Mouse (Mus musculus) thymus, adult 2 months (tissue): Measurements from ENCODE around the gene Meis1. TPM values are rescaled to one million over a fixed set of nuclear protein-coding genes. Genes with fewer than 3 reads are reported as not detected.
A peak's percentile ranks its signal among the peaks of the same experiment; 100 is the strongest.

ENCODE experiments used
- DNase-seq: peaks from one replicate; pipeline ENCODE4 v3.0.0; 2021
- H3K27ac ChIP-seq: fragments of 200-500 bp; 2 replicates; pipeline ENCODE4 v1.5.1; 2012; ENCODE audit warnings: low read length, control low read depth; ENCODE audit not compliant: control insufficient read depth, insufficient read depth
- H3K27me3 ChIP-seq: fragments of 200-500 bp; 2 replicates; pipeline ENCODE4 v1.6.1; 2012; ENCODE audit warnings: mild to moderate bottlenecking, low read length, moderate library complexity, mixed read lengths; ENCODE audit not compliant: control insufficient read depth, insufficient read depth
- H3K36me3 ChIP-seq: fragments of 200-500 bp; 2 replicates; pipeline ENCODE4 v1.6.1; 2012; ENCODE audit warnings: mild to moderate bottlenecking, low read length, moderate library complexity; ENCODE audit not compliant: control insufficient read depth, insufficient read depth
- H3K4me1 ChIP-seq: fragments of 200-500 bp; replicated peaks from 2 replicates; pipeline ENCODE4 v1.6.1; 2012; ENCODE audit warnings: low read length; ENCODE audit not compliant: control insufficient read depth, insufficient read depth
- H3K4me3 ChIP-seq: fragments of 200-500 bp; 2 replicates; pipeline ENCODE4 v1.5.1; 2012; ENCODE audit warnings: mild to moderate bottlenecking, low read length, control low read depth, moderate library complexity; ENCODE audit not compliant: control insufficient read depth, insufficient read depth
- CTCF ChIP-seq: fragments of 200-500 bp; IDR thresholded peaks from 2 replicates; pipeline ENCODE4 v1.5.1; 2012; ENCODE audit warnings: mild to moderate bottlenecking, control low read depth, low read length, moderate library complexity, borderline replicate concordance; ENCODE audit not compliant: control insufficient read depth, poor library complexity, insufficient read depth; ENCODE audit errors: extremely low read depth
- POLR2A ChIP-seq: fragments of 200-500 bp; IDR thresholded peaks from 2 replicates; pipeline ENCODE4 v1.6.1; 2012; ENCODE audit warnings: mild to moderate bottlenecking, low read length, control low read depth, moderate library complexity; ENCODE audit not compliant: control insufficient read depth, poor library complexity, insufficient read depth; ENCODE audit errors: extremely low read depth
- WGBS: fragments of 180-500 bp; shearing (Covaris S2); methylation state at CpG from one replicate; pipeline ENCODE4 v1.1.7; 2018; 5-methylcytosine and 5-hydroxymethylcytosine counted together
- polyA plus RNA-seq: library from polyadenylated mRNA; depleted of rRNA; stranded (reverse); fragments of >200 nt; gene quantifications from 2 replicates; pipeline ENCODE4 v1.2.3, GENCODE M21; 2012

Meis1 gene
- polyA plus RNA-seq, 1 experiment: 6.6 TPM

DNA sequence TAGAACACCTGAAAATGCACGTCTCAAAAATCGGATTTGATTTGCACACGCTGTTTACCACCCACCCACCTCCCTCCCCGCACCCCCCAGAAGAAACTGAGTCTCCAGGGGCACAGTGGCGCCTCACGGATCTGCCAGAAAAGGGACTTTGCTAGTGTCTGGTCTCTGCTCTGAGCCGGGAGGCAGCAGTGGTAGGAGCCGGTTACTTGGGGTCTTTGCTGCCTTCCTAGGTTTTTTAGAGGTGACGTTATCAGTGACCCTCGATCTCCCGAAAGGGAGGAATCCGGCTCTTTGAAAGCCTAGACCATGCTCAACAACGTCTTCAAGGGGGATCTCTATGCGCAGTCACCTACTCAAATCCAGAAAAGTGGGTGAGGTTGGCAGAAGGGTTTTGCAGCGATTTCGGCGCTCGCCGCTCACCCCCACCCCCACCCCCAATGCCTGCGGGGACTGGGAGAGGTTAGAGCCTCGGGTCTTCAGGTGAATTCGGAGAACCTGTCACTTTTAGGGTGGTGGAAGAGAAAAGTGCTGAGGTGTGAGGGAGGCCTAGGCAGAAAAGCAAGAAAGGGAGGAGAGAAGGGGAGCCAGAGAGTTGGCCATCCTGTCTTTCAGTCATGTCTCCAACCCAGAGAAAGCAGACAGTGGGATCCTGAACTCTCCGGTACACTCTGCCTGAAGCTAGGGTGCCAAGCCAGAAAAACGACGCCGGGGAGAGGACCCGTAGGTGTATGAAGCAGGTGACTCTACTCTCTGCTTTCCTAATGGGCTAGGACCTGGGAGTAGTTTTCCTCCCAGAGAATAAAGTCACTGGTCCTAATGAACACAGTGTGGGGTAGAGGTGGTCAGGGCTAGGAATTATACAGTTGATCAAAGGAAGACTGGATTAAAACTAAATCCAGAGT, 143.5 kb downstream of the Meis1 start:
- H3K27ac ChIP-seq: peak overlapping the region; percentile 34; the same call in 1 of the 2 replicates
- H3K4me3 ChIP-seq: no peak overlapping the region
- H3K27me3 ChIP-seq: peaks cover 43% of the 10 kb centered on the region
- TF ChIP-seq POLR2A: no peak
- TF ChIP-seq CTCF: no peak
- H3K36me3 ChIP-seq: no peaks in the 10 kb centered on the region
- 5% methylated on average over 27 of the region's 27 CpGs for WGBS
- no peaks in the 10 kb centered on the region for H3K4me1 ChIP-seq
- DNase-seq: no peak

DNA sequence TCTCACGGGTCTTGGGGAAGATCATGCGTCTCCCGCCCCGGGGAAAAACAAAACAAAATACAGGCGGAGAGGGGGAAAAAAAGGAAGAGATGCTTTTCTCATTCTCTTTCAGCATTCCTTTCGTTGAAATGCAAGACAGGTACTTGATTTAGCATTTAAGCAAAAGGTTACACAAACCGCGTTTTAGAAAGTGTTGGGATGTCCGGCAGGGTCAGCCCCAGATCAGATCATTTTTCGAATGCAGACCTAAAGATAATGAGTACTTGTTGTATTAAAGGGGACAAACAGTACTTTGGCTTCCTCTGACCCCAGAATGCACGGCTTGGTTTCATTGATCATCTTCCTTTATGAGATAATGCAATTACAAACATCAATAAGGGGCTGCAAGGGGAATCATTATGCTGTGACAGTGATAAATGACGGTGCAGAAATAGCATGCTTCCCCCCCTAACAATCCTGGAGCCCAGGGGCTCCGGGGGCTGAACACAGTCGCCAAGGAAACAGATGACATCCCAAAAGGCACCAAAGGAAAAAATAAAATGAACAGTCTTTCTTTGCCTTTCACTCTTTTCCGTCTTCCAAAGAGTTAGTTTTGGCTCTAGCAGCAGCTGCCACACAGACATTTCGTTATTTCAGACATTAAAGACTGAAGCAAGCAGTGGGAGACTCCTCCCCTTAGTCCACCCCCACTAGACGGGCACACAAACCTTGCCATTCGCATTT, 144.3 kb downstream of the Meis1 start:
- peak overlapping the region; percentile 34; the same call in 1 of the 2 replicates for H3K27ac ChIP-seq
- TF ChIP-seq CTCF: no peak
- no peak for TF ChIP-seq POLR2A
- WGBS: 5% methylated on average over 18 of the region's 18 CpGs
- peaks cover 44% of the 10 kb centered on the region for H3K27me3 ChIP-seq
- no peak for DNase-seq
- no peaks in the 10 kb centered on the region for H3K36me3 ChIP-seq
- H3K4me3 ChIP-seq: no peak overlapping the region
- H3K4me1 ChIP-seq: no peaks in the 10 kb centered on the region

DNA sequence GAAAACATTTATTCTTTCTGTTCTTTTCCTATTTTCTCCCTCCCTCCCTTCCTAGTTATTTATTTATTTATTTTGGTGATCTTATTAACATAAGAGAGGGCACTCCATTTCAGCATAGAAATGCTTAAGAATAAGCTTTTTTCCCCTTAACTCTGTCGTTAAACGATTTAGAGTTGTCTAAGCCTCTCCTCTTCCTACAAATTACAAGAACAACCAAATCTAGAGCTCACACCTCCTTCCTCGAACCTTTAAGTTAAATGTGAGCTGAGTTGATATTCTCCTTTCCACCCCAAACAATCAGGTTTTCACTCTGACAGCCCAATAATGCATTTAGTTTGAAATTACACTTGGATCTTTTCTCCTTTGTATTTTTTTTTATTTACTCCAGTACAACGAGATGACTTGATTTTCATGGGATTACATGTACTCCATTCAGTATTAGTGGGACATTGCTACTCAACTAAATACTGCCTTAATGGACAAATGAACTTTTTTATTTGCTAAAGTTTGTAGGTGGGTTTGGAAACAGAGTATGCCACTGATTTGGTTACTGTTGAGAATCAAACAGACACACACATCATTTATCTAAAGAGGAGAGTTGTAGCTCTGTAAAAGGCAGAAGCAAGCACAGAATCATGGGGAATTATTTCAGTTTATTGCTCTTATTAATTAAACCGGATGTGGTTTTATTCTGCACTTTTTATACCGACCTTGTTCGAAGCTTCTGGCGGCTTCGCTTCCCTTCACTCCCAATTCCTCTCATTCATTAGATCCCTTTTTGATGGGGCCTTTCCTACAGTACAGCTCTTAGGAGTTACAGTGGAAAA, 145.1 kb downstream of the Meis1 start:
- H3K27ac ChIP-seq: no peak overlapping the region
- H3K36me3 ChIP-seq: no peaks in the 10 kb centered on the region

DNA sequence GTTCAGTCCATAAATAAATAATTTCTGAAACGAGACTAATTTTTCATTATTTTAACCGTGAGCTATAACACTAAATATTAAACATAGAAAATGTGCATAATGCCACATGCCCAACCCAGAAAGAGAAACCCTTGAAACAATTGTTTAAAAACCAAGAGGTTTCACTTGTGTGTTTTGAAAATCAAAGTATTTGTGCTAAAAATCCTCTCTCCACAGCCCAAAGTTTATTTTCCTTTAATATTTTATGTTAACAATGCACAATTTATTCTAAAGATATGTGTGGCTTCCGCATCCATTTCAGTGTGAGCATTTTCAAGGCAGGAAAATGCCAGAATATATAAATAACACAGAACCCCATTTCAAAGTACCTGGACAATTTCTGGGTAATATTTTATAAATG, 146.0 kb downstream of the Meis1 start:
- H3K4me3 ChIP-seq: no peak overlapping the region
- H3K36me3 ChIP-seq: no peaks in the 10 kb centered on the region
- no peak for TF ChIP-seq CTCF
- TF ChIP-seq POLR2A: no peak
- 35% methylated on average over 3 of the region's 3 CpGs for WGBS
- DNase-seq: no peak
- H3K27me3 ChIP-seq: peaks cover 44% of the 10 kb centered on the region
- H3K27ac ChIP-seq: no peak overlapping the region
- H3K4me1 ChIP-seq: no peaks in the 10 kb centered on the region

More for the DNA sequence above, 145.1 kb downstream of the Meis1 start:
- Histone ChIP-seq H3K27me3 (peaks cover 44% of the 10 kb centered on the region), H3K4me1 (no peaks in the 10 kb centered on the region), H3K4me3 (no peak overlapping the region)
- DNase-seq: no peak
- TF ChIP-seq CTCF (no peak), POLR2A (no peak)
- 13% methylated on average over 9 of the region's 9 CpGs for WGBS

DNA sequence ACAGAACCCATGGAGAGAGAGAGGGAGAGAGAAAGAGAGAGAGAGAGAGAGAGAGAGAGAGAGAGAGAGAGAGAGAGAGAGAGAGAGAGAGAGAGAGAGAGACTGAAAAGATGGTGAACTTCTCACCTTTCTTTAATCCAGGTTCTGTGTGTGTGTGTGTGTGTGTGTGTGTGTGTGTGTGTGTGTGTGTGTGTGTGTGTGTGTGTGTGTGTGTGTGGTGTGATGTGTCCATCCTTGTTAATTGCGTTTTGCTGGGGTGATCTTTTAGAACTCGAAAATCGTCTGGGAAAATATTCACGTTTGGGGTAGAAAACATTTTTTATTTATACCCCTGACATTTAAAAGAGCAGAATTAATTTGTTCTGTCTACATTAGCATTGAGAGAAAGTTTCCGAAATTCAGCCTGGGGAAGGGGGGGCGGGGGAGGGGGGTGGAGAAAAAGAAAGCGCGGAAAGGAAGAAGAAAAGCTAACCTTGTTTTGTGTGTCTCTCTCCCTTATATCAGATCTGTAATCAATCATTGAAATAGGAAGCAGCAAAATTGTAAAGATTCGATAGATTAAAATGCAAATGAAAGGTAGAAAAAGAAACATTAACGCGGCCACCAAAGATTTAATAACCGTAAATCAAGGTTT, 146.6 kb downstream of the Meis1 start:
- Histone ChIP-seq H3K27ac (no peak overlapping the region), H3K4me1 (no peaks in the 10 kb centered on the region), H3K27me3 (peaks cover 44% of the 10 kb centered on the region), H3K36me3 (no peaks in the 10 kb centered on the region), H3K4me3 (no peak overlapping the region)
- no peak for DNase-seq
- 8% methylated on average over 12 of the region's 12 CpGs for WGBS
- no peak for TF ChIP-seq POLR2A
